Mouse (Mus musculus) limb, embryonic 10.5 days (tissue): ENCODE data around the gene E2f1. TPM values are rescaled to one million over a fixed set of nuclear protein-coding genes. Genes with fewer than 3 reads are reported as not detected.

Experiments used
- polyA plus RNA-seq: library from polyadenylated mRNA; unstranded; fragments of >200 nt; fragmentation: Nextera tagmentation; extraction: Ambion mirVana; gene quantifications from 2 replicates; pipeline ENCODE4 v1.2.1, GENCODE M21; 2016

Gene E2f1
- polyA plus RNA-seq, 1 experiment from 2014 or later = 27.3 TPM

Other genes with a start within 250 kb of the E2f1 start
- gene Cdk5rap1, start 196.9 kb downstream of the E2f1 start, polyA plus RNA-seq = 15.6 and 20.6 TPM in 2 replicates
- gene Snta1, start 161.8 kb downstream of the E2f1 start, polyA plus RNA-seq = 2.8 and 3.2 TPM in 2 replicates
- gene Cbfa2t2, start 133.4 kb downstream of the E2f1 start, polyA plus RNA-seq = 54.0 and 59.2 TPM in 2 replicates
- 1.1 and 1.6 TPM in 2 replicates for gene 1700003F12Rik, start 22.8 kb downstream of the E2f1 start, polyA plus RNA-seq
- gene Actl10, start 18.1 kb downstream of the E2f1 start, polyA plus RNA-seq = 0.16 and 0.28 TPM in 2 replicates
- 2.0 and 2.1 TPM in 2 replicates for gene Necab3, start 11.0 kb downstream of the E2f1 start, polyA plus RNA-seq
- 11.4 and 14.5 TPM in 2 replicates for gene Pxmp4, start 33.8 kb upstream of the E2f1 start, polyA plus RNA-seq
- gene Zfp341, start 43.4 kb upstream of the E2f1 start, polyA plus RNA-seq = 1.1 TPM in 2 replicates
- gene 4930519P11Rik, start 43.5 kb upstream of the E2f1 start, polyA plus RNA-seq = 0.34 and 0.64 TPM in 2 replicates
- 13.6 and 14.6 TPM in 2 replicates for gene Chmp4b, start 81.8 kb upstream of the E2f1 start, polyA plus RNA-seq
- not detected in 2 replicates for gene Gm14214, start 200.1 kb upstream of the E2f1 start, polyA plus RNA-seq
- gene Raly, start 221.2 kb upstream of the E2f1 start, polyA plus RNA-seq = 55.0 and 61.9 TPM in 2 replicates
- 32.5 and 45.1 TPM in 2 replicates for gene a, start 221.5 kb upstream of the E2f1 start, polyA plus RNA-seq